Mouse (Mus musculus) thymus, postnatal 14 days (tissue): ENCODE measurements around the gene 1700001O22Rik.

Experiments
- DNase-seq: peaks from one replicate; pipeline ENCODE4 v3.0.0; 2021

Gene 1700001O22Rik

GRCm38 (mm10) chr2:30810573-30810972 is 7.1 kb upstream of the 1700001O22Rik start:
- no peak for DNase-seq

- DNase-seq: no peak
Measured at GRCm38 (mm10) chr2:30809503-30809902, 6.0 kb upstream of the 1700001O22Rik start.

DNA sequence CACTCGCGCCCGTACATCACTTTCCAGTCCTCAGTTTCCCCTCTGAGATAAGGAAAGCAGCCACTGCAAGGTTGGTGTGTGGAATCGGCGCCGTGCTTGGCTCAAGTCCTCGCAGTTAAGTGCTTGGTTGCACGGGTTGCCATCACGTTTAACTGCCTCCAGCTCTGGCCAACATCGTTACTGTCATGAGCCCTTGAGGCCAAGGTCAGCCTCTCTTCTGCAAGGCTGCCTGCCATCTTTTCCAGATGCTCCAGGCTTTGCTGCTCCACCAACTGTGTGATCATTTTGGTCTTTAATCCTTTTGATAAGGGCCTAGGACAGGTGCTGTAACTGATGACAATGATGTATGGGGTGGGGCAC is 4.8 kb upstream of the 1700001O22Rik start:
- no peak for DNase-seq

- DNase-seq: peak; percentile 99
Measured at GRCm38 (mm10) chr2:30807648-30808295, 4.3 kb upstream of the 1700001O22Rik start, which contains the start of gene Ntmt1. Gene Ntmt1 (plus strand): TSS chr2:30807826.

DNA sequence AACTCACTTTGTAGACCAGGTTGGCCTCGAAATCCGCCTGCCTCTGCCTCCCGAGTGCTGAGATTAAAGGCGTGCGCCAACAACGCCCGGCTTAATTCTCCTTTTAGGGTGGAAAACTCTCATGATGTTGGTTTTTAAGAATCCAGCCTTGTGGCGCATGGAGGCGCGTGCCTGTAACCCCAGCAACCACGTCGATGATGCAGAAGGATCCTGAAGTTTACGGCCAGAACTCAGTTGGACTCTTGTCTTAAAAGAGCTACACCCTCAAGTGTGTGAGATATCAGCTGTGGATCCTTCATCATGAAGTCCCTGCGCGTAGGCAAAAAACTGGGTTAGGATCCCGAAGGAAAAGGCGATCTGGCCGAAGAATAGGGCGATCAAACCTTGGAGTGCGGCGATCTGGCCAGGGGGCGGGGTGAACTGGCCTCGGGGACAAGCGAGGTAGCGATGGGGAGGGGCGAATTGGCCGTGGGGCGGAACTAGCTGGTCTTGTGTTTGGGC is 3.7 kb upstream of the 1700001O22Rik start:
- no peak for DNase-seq

GRCm38 (mm10) chr2:30805983-30806382 is 2.5 kb upstream of the 1700001O22Rik start:
- no peak for DNase-seq

- DNase-seq: peak; percentile 53
Measured at GRCm38 (mm10) chr2:30801067-30801852, 2.2 kb downstream of the 1700001O22Rik start.

DNA sequence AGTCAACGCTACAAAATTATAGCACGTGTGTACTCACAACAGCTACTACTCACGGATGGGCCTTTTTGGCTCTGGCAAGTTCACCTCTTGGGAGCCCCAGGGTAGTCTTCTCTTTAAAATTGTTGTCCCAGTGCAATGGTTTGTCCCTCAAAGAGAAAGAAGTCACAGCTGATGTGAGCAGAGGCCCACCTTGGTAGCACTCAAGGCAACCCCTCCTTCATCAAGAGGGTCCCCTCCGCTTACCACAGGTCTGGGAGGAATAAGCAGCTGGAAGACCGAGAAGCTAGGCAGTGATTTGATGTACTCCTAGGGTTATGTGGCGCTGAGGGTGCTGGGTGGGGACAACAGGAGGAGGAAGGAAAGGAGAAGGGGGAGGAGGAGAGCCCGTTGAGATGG is 2.8 kb downstream of the 1700001O22Rik start:
- DNase-seq: no peak

- no peak for DNase-seq
Measured at GRCm38 (mm10) chr2:30799456-30799855, 4.0 kb downstream of the 1700001O22Rik start.

DNA sequence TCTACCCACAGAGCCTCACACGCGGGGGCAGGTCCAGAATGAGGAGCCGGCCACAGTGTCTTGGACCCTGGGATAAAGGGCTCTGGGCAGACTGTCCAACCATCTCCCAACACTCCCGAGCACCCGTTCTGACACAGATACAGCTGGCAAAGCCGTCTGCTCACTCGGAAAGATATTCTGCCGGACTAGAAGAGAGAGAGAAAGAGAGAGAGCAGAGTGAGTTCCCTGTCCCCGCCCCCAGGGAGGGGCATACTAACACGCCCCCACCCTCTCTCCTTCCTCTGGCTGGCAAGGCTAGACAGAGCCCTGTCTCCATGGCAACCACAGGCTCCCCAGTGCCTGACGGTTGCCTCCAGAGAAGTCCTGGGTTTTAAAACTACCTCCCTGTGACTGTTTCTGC is 7.1 kb downstream of the 1700001O22Rik start:
- DNase-seq: peak; percentile 85

GRCm38 (mm10) chr2:30795889-30796275 is 7.6 kb downstream of the 1700001O22Rik start:
- DNase-seq: no peak

GRCm38 (mm10) chr2:30795271-30795888 is 8.1 kb downstream of the 1700001O22Rik start:
- DNase-seq: no peak

- DNase-seq: peak; percentile 93
Measured at GRCm38 (mm10) chr2:30794179-30795108, 9.0 kb downstream of the 1700001O22Rik start.

- no peak for DNase-seq
Measured at GRCm38 (mm10) chr2:30792061-30792460, 11.4 kb downstream of the 1700001O22Rik start.

DNA sequence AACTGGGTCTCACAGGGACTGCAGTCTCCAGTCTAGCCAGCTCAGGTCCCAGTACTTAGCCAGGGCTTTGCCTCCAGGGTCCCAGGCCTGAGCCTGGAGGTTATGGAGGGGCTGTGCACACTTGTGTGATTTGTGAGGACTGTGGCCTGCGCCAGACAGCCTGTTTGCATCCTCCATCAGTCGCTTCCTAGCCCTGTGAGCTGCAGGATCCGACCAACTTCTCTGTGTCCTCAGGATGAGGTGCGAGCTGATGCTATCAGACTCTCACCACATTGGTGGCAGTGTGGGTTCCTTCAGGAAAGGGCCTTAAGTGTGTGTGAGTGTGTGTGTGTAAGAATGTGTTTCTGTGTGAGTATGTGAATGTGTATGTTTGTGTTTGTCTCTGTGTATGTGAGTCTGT is 16.0 kb downstream of the 1700001O22Rik start:
- no peak for DNase-seq

- peak; percentile 81 for DNase-seq
Measured at GRCm38 (mm10) chr2:30784078-30784994, 19.1 kb downstream of the 1700001O22Rik start.

DNA sequence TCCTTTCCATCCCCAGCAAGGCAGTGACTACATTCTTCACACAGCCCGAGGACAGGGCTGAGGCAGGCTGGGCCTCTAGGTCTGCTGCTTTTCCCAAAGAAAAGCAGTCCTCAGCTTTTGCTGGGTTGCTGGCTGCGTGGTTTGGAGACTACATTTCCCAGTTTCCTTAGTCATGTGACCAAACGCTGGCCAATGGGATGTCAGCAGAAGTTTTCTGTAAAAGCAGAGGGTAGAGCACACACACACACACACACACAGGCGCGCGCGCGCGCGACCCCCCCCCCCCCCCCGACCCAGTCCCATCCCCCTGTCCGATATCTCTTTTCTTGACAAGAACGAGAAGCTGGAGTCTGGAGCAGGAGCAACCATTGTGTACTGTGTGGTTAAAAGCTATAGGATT is 20.1 kb downstream of the 1700001O22Rik start:
- peak; percentile 52 for DNase-seq

GRCm38 (mm10) chr2:30782312-30783290 is 20.9 kb downstream of the 1700001O22Rik start:
- DNase-seq: no peak

- DNase-seq: no peak
Measured at GRCm38 (mm10) chr2:30779241-30779640, 24.2 kb downstream of the 1700001O22Rik start.

DNA sequence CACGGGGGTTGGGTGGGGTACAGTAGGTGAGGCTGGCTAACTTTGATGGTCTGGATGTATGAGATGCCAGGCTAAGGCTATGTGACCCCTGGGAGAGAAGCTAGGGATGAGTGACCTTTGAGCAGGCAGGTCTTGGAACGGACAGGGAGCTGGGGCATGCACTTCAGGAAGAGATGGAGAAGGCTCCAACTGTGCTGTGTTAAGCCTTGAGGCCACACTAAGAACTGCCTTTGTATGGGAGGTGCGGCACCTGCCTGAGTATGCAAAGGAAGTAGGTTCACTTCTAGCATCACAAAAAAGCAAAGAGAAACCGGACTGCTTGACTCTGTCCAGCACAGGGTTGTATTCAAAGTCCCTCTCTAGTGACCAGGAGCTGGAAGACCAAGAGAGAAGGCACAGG is 25.2 kb downstream of the 1700001O22Rik start:
- DNase-seq: no peak
